Mouse (Mus musculus) heart, adult 2 months (tissue): ENCODE measurements around the gene Tenm4.

Source experiments
- CTCF ChIP-seq: fragments of 200-600 bp; IDR thresholded peaks from 2 replicates; pipeline ENCODE4 v1.8.1; 2022; ENCODE audit warnings: antibody characterized with exemption, mild to moderate bottlenecking, moderate library complexity
- POLR2A ChIP-seq: fragments of 200-500 bp; IDR thresholded peaks from 2 replicates; pipeline ENCODE4 v1.6.1; 2011; ENCODE audit warnings: mild to moderate bottlenecking, low read depth, low read length, control low read depth; ENCODE audit not compliant: insufficient read depth

- TF ChIP-seq POLR2A: no peak
- no peak for TF ChIP-seq CTCF
Measured at GRCm38 (mm10) chr7:96476987-96477613, 306.1 kb downstream of the Tenm4 start.
